Mouse (Mus musculus) small intestine, adult 2 months (tissue): Measurements from ENCODE around the gene Lonp2.

Experiments
- CTCF ChIP-seq: fragments of 200-500 bp; IDR thresholded peaks from 2 replicates; pipeline ENCODE4 v1.5.1; 2012; ENCODE audit warnings: low read depth, mild to moderate bottlenecking, control low read depth, inconsistent platforms, low read length, moderate library complexity, mixed read lengths; ENCODE audit not compliant: insufficient replicate concordance, insufficient read length; ENCODE audit errors: extremely low read depth
- POLR2A ChIP-seq: fragments of 200-500 bp; IDR thresholded peaks from 2 replicates; pipeline ENCODE4 v1.6.1; 2012; ENCODE audit warnings: low read depth, mild to moderate bottlenecking, control low read depth, inconsistent platforms, low read length, moderate library complexity

GRCm38 (mm10) chr8:86746511-86746910 lies 122.7 kb downstream of the Lonp2 start:
- TF ChIP-seq CTCF: no peak
- TF ChIP-seq POLR2A: no peak
